Mouse (Mus musculus) cerebellum, adult 11-12 months (tissue): ENCODE measurements at regions not wholly inside any gene's neighbourhood (a gene's known extent, or its start where the extent isn't known, plus 50 kb on each side); places are given as distances from the start of the nearest gene placed in this dataset.
"Not testable (repeated sequence)": the region's sequence is repeated elsewhere in the genome, so short reads cannot be mapped to it uniquely, and the experiment has no call there.

ENCODE experiments used
- DNase-seq: peaks from one replicate; pipeline ENCODE4 v3.0.0; 2022

GRCm38 (mm10) chr14:53301110-53301509 is 805.6 kb upstream of the Olfr1507 start:
- DNase-seq, result not testable (repeated sequence)

- DNase-seq, result not testable (repeated sequence)
These were observed 804.2 kb upstream of the Olfr1507 start for GRCm38 (mm10) chr14:53299735-53300134.

GRCm38 (mm10) chr14:53283350-53284141 is 788.0 kb upstream of the Olfr1507 start:
- not testable (repeated sequence) for DNase-seq

- not testable (repeated sequence) for DNase-seq
These were observed 777.7 kb upstream of the Olfr1507 start for GRCm38 (mm10) chr14:53273218-53273617.

GRCm38 (mm10) chr14:53267693-53268092 is 772.1 kb upstream of the Olfr1507 start:
- DNase-seq, result not testable (repeated sequence)

GRCm38 (mm10) chr14:53255962-53256361 is 760.4 kb upstream of the Olfr1507 start:
- DNase-seq, result not testable (repeated sequence)

GRCm38 (mm10) chr14:53253470-53253869 is 757.9 kb upstream of the Olfr1507 start:
- not testable (repeated sequence) for DNase-seq

- not testable (repeated sequence) for DNase-seq
These were observed 735.6 kb upstream of the Olfr1507 start for GRCm38 (mm10) chr14:53231142-53231541.

- DNase-seq, result not testable (repeated sequence)
These were observed 729.2 kb upstream of the Olfr1507 start for GRCm38 (mm10) chr14:53224789-53225188.

- DNase-seq, result not testable (repeated sequence)
These were observed 715.0 kb upstream of the Olfr1507 start for GRCm38 (mm10) chr14:53210554-53210953.

- not testable (repeated sequence) for DNase-seq
These were observed 713.7 kb upstream of the Olfr1507 start for GRCm38 (mm10) chr14:53209258-53209657.

GRCm38 (mm10) chr14:53190931-53191330 is 695.4 kb upstream of the Olfr1507 start:
- DNase-seq, result not testable (repeated sequence)

- DNase-seq, result not testable (repeated sequence)
These were observed 678.5 kb upstream of the Olfr1507 start for GRCm38 (mm10) chr14:53174099-53174498.

GRCm38 (mm10) chr14:53166327-53166726 is 670.8 kb upstream of the Olfr1507 start:
- not testable (repeated sequence) for DNase-seq

- not testable (repeated sequence) for DNase-seq
These were observed 663.5 kb upstream of the Olfr1507 start for GRCm38 (mm10) chr14:53159012-53159411.

- not testable (repeated sequence) for DNase-seq
These were observed 639.2 kb upstream of the Olfr1507 start for GRCm38 (mm10) chr14:53134783-53135182.

GRCm38 (mm10) chr14:53132390-53132789 is 636.8 kb upstream of the Olfr1507 start:
- not testable (repeated sequence) for DNase-seq

GRCm38 (mm10) chr14:53121704-53122103 is 626.2 kb upstream of the Olfr1507 start:
- not testable (repeated sequence) for DNase-seq

GRCm38 (mm10) chr14:53109732-53110131 is 614.2 kb upstream of the Olfr1507 start:
- not testable (repeated sequence) for DNase-seq

- not testable (repeated sequence) for DNase-seq
These were observed 605.8 kb upstream of the Olfr1507 start for GRCm38 (mm10) chr14:53101362-53101761.

GRCm38 (mm10) chr14:53090921-53091320 is 595.4 kb upstream of the Olfr1507 start:
- DNase-seq, result not testable (repeated sequence)

GRCm38 (mm10) chr14:53081853-53082252 is 586.3 kb upstream of the Olfr1507 start:
- DNase-seq, result not testable (repeated sequence)

GRCm38 (mm10) chr14:53081024-53081711 is 585.6 kb upstream of the Olfr1507 start:
- not testable (repeated sequence) for DNase-seq

- not testable (repeated sequence) for DNase-seq
These were observed 585.0 kb upstream of the Olfr1507 start for GRCm38 (mm10) chr14:53080556-53080955.
